Mouse (Mus musculus) neural tube, embryonic 13.5 days (tissue): ENCODE data around the gene Rps21. TPM values are rescaled to one million over a fixed set of nuclear protein-coding genes. Genes with fewer than 3 reads are reported as not detected.

Experiments
- ATAC-seq: fragments of 200-750 bp; cut with Nextera tagmentation; 2 replicates; pipeline ENCODE4 v1.8.0; 2017; ENCODE audit warnings: low read depth, mild to moderate bottlenecking, moderate TSS enrichment, moderate library complexity
- H3K27ac ChIP-seq: fragments of 300-500 bp; sonication (generic); replicated peaks from 2 replicates; pipeline ENCODE4 v1.5.1; 2015; ENCODE audit warnings: moderate library complexity, mild to moderate bottlenecking, inconsistent platforms
- H3K27me3 ChIP-seq: fragments of 300-500 bp; sonication (generic); 2 replicates; pipeline ENCODE4 v1.6.1; 2015; ENCODE audit warnings: mild to moderate bottlenecking, inconsistent platforms
- H3K36me3 ChIP-seq: fragments of 300-500 bp; sonication (generic); 2 replicates; pipeline ENCODE4 v1.6.1; 2015; ENCODE audit warnings: mild to moderate bottlenecking, inconsistent platforms
- H3K4me1 ChIP-seq: fragments of 300-500 bp; sonication (generic); replicated peaks from 2 replicates; pipeline ENCODE4 v1.6.1; 2015; ENCODE audit warnings: inconsistent platforms
- H3K4me2 ChIP-seq: fragments of 300-500 bp; sonication (generic); 2 replicates; pipeline ENCODE4 v1.6.1; 2015; ENCODE audit warnings: inconsistent platforms, mild to moderate bottlenecking, moderate library complexity
- H3K4me3 ChIP-seq: fragments of 300-500 bp; sonication (generic); 2 replicates; pipeline ENCODE4 v1.5.1; 2015; ENCODE audit warnings: mild to moderate bottlenecking, inconsistent platforms
- H3K9ac ChIP-seq: fragments of 300-500 bp; sonication (generic); 2 replicates; pipeline ENCODE4 v1.6.1; 2015; ENCODE audit warnings: moderate library complexity, mild to moderate bottlenecking, inconsistent platforms
- H3K9me3 ChIP-seq: fragments of 300-500 bp; sonication (generic); 2 replicates; pipeline ENCODE4 v1.6.1; 2016; ENCODE audit warnings: inconsistent platforms
- WGBS: fragments of 180-500 bp; shearing (Covaris S2); methylation state at CpG from one replicate; pipeline ENCODE4 v1.1.7; 2015; 5-methylcytosine and 5-hydroxymethylcytosine counted together
- polyA plus RNA-seq: library from polyadenylated mRNA; unstranded; fragments of >200 nt; fragmentation: Nextera tagmentation; extraction: Ambion mirVana; gene quantifications from 2 replicates; pipeline ENCODE4 v1.2.1, GENCODE M21; 2015

Rps21 gene
- 362 and 435 TPM in 2 replicates for polyA plus RNA-seq

- Histone ChIP-seq H3K4me2 (peak within 1 kb of the TSS; percentile 92), H3K27me3 (no peaks in the 10 kb centered on the region), H3K4me1 (peaks cover 26% of the 10 kb centered on the region), H3K27ac (peak within 1 kb of the TSS; percentile 93), H3K9ac (peak within 1 kb of the TSS; percentile 95), H3K36me3 (peaks cover 38% of the 10 kb centered on the region), H3K9me3 (no peaks in the 10 kb centered on the region), H3K4me3 (peak within 1 kb of the TSS; percentile 91)
- WGBS: under 1% methylated on average over 38 of the region's 38 CpGs
- ATAC-seq: peak; percentile 97
These were observed at the start of gene Rps21 for GRCm38 (mm10) chr2:180257001-180257521. Rps21 (plus strand) TSS chr2:180257377.

GRCm38 (mm10) chr2:180207840-180208239, 49.3 kb upstream of the Rps21 start:
- WGBS: 44% methylated on average over 7 of the region's 7 CpGs
- Histone ChIP-seq H3K4me2 (no peak overlapping the region), H3K9me3 (no peaks in the 10 kb centered on the region), H3K27ac (no peak overlapping the region), H3K36me3 (no peaks in the 10 kb centered on the region), H3K27me3 (no peaks in the 10 kb centered on the region), H3K4me1 (peaks cover 39% of the 10 kb centered on the region), H3K9ac (no peak overlapping the region), H3K4me3 (no peak overlapping the region)
- no peak for ATAC-seq

GRCm38 (mm10) chr2:180208976-180209375, 48.2 kb upstream of the Rps21 start:
- no peak overlapping the region for H3K4me2 ChIP-seq
- H3K9me3 ChIP-seq: no peaks in the 10 kb centered on the region
- H3K4me1 ChIP-seq: peaks cover 33% of the 10 kb centered on the region
- ATAC-seq: no peak
- WGBS: 95% methylated on average over 1 of the region's 1 CpGs
- no peaks in the 10 kb centered on the region for H3K27me3 ChIP-seq
- H3K9ac ChIP-seq: no peak overlapping the region
- H3K4me3 ChIP-seq: no peak overlapping the region
- H3K36me3 ChIP-seq: no peaks in the 10 kb centered on the region
- H3K27ac ChIP-seq: no peak overlapping the region

GRCm38 (mm10) chr2:180212255-180212654, 44.9 kb upstream of the Rps21 start:
- 92% methylated on average over 3 of the region's 3 CpGs for WGBS

GRCm38 (mm10) chr2:180214352-180214978, 42.7 kb upstream of the Rps21 start:
- no peak for ATAC-seq
- Histone ChIP-seq H3K4me2 (no peak overlapping the region), H3K36me3 (no peaks in the 10 kb centered on the region), H3K27ac (no peak overlapping the region), H3K9ac (no peak overlapping the region), H3K4me1 (peaks cover 28% of the 10 kb centered on the region), H3K27me3 (no peaks in the 10 kb centered on the region), H3K9me3 (no peaks in the 10 kb centered on the region), H3K4me3 (no peak overlapping the region)
- WGBS: 83% methylated on average over 4 of the region's 4 CpGs

More at GRCm38 (mm10) chr2:180212255-180212654, 44.9 kb upstream of the Rps21 start:
- Histone ChIP-seq H3K36me3 (no peaks in the 10 kb centered on the region), H3K9ac (no peak overlapping the region), H3K9me3 (no peaks in the 10 kb centered on the region), H3K27ac (no peak overlapping the region), H3K4me2 (no peak overlapping the region), H3K27me3 (no peaks in the 10 kb centered on the region), H3K4me1 (peaks cover 20% of the 10 kb centered on the region), H3K4me3 (no peak overlapping the region)
- ATAC-seq: no peak

- Histone ChIP-seq H3K27ac (no peak overlapping the region), H3K36me3 (no peaks in the 10 kb centered on the region), H3K9me3 (no peaks in the 10 kb centered on the region), H3K4me1 (peaks cover 28% of the 10 kb centered on the region), H3K27me3 (no peaks in the 10 kb centered on the region), H3K4me3 (no peak overlapping the region), H3K4me2 (no peak overlapping the region), H3K9ac (no peak overlapping the region)
- 74% methylated on average over 8 of the region's 8 CpGs for WGBS
- ATAC-seq: no peak
These were observed 42.1 kb upstream of the Rps21 start for GRCm38 (mm10) chr2:180215011-180215461.

- no peak for ATAC-seq
- no peak overlapping the region for H3K4me3 ChIP-seq
- no peaks in the 10 kb centered on the region for H3K27me3 ChIP-seq
- H3K4me2 ChIP-seq: no peak overlapping the region
- no peaks in the 10 kb centered on the region for H3K9me3 ChIP-seq
- H3K27ac ChIP-seq: no peak overlapping the region
- 70% methylated on average over 6 of the region's 6 CpGs for WGBS
- peaks cover 28% of the 10 kb centered on the region for H3K4me1 ChIP-seq
- no peaks in the 10 kb centered on the region for H3K36me3 ChIP-seq
- H3K9ac ChIP-seq: no peak overlapping the region
These were observed 41.2 kb upstream of the Rps21 start for GRCm38 (mm10) chr2:180215951-180216350.

GRCm38 (mm10) chr2:180216921-180217320, 40.3 kb upstream of the Rps21 start:
- Histone ChIP-seq H3K9me3 (no peaks in the 10 kb centered on the region), H3K27ac (no peak overlapping the region)
- WGBS: 67% methylated on average over 5 of the region's 5 CpGs

GRCm38 (mm10) chr2:180217587-180217986, 39.6 kb upstream of the Rps21 start:
- no peak for ATAC-seq
- no peak overlapping the region for H3K4me3 ChIP-seq
- no peak overlapping the region for H3K4me2 ChIP-seq
- no peaks in the 10 kb centered on the region for H3K9me3 ChIP-seq
- H3K27me3 ChIP-seq: 0 out of 2 replicates have a peak, but pooled peaks cover under 1% of the 10 kb centered on the region
- no peak overlapping the region for H3K9ac ChIP-seq
- WGBS: 89% methylated on average over 8 of the region's 8 CpGs
- H3K36me3 ChIP-seq: no peaks in the 10 kb centered on the region
- no peak overlapping the region for H3K27ac ChIP-seq
- H3K4me1 ChIP-seq: peaks cover 35% of the 10 kb centered on the region

More at GRCm38 (mm10) chr2:180216921-180217320, 40.3 kb upstream of the Rps21 start:
- Histone ChIP-seq H3K4me3 (no peak overlapping the region), H3K36me3 (no peaks in the 10 kb centered on the region), H3K4me2 (no peak overlapping the region), H3K4me1 (peaks cover 28% of the 10 kb centered on the region), H3K9ac (no peak overlapping the region), H3K27me3 (no peaks in the 10 kb centered on the region)
- ATAC-seq: no peak

GRCm38 (mm10) chr2:180218241-180218640, 38.9 kb upstream of the Rps21 start:
- Histone ChIP-seq H3K36me3 (no peaks in the 10 kb centered on the region), H3K4me1 (peaks cover 39% of the 10 kb centered on the region), H3K9ac (no peak overlapping the region), H3K4me2 (no peak overlapping the region), H3K4me3 (no peak overlapping the region), H3K27me3 (peaks cover 7% of the 10 kb centered on the region), H3K9me3 (no peaks in the 10 kb centered on the region), H3K27ac (peak overlapping the region; percentile 23; the same call in 1 of the 2 replicates)
- no peak for ATAC-seq
- WGBS: 78% methylated on average over 3 of the region's 3 CpGs

GRCm38 (mm10) chr2:180218677-180219076, 38.5 kb upstream of the Rps21 start:
- H3K4me3 ChIP-seq: no peak overlapping the region
- WGBS: 40% methylated on average over 5 of the region's 5 CpGs
- H3K36me3 ChIP-seq: no peaks in the 10 kb centered on the region
- no peaks in the 10 kb centered on the region for H3K9me3 ChIP-seq
- peaks cover 12% of the 10 kb centered on the region for H3K27me3 ChIP-seq
- peak overlapping the region; percentile 23; the same call in 1 of the 2 replicates for H3K27ac ChIP-seq
- peaks cover 39% of the 10 kb centered on the region for H3K4me1 ChIP-seq
- no peak overlapping the region for H3K4me2 ChIP-seq
- H3K9ac ChIP-seq: no peak overlapping the region
- no peak for ATAC-seq

GRCm38 (mm10) chr2:180219145-180219943, 37.8 kb upstream of the Rps21 start:
- Histone ChIP-seq H3K4me3 (no peak overlapping the region), H3K4me1 (peaks cover 38% of the 10 kb centered on the region), H3K9ac (no peak overlapping the region), H3K36me3 (no peaks in the 10 kb centered on the region), H3K27me3 (peaks cover 18% of the 10 kb centered on the region), H3K27ac (0 out of 2 replicates have a peak overlapping the region, but pooled peaks have one; percentile 23), H3K4me2 (no peak overlapping the region), H3K9me3 (no peaks in the 10 kb centered on the region)
- 81% methylated on average over 15 of the region's 15 CpGs for WGBS
- ATAC-seq: no peak
